Mouse (Mus musculus): ENCODE data around the gene Gon7. TPM values are rescaled to one million over a fixed set of nuclear protein-coding genes. Genes with fewer than 3 reads are reported as not detected.
A peak's percentile ranks its signal among the peaks of the same experiment; 100 is the strongest.

Gon7 gene
- total RNA-seq, 1 experiment: 34.2 TPM

- Histone ChIP-seq H3K4me3 (ENCODE audit: insufficient read depth in 1 of 2, low read depth in 1 of 2, low read length in 2 of 2, poor library complexity in 1 of 2, severe bottlenecking in 1 of 2) (peak overlapping the region; percentile 92 to 96), H3K9me3 (ENCODE audit: control insufficient read depth, insufficient read depth, low read depth, low read length) (no peaks in the 10 kb centered on the region), H3K4me1 (ENCODE audit: control insufficient read depth in 2 of 2, insufficient read depth in 2 of 2, low read length in 2 of 2, poor library complexity in 1 of 2) (peaks cover 8 to 49% of the 10 kb centered on the region in 2 experiments), H3K9ac (ENCODE audit: insufficient read depth, low read depth, low read length, poor library complexity, severe bottlenecking) (peak overlapping the region; percentile 78), H3K36me3 (ENCODE audit: control insufficient read depth, insufficient read depth, low read length, poor library complexity, severe bottlenecking) (no peaks in the 10 kb centered on the region), H3K27ac (ENCODE audit: insufficient read depth, low read depth, low read length, poor library complexity, severe bottlenecking) (peak overlapping the region; percentile 54; the same call in 1 of the 2 replicates)
- DNase-seq (ENCODE audit: low read depth, low spot score): no peak
- TF ChIP-seq ZNF384 (IDR thresholded peaks at IDR 0.05; ENCODE audit: low read depth, low read length): no peak
- TF ChIP-seq HCFC1 (IDR thresholded peaks at IDR 0.05; ENCODE audit: borderline replicate concordance, insufficient read depth, low read length): no peak
- no peak for TF ChIP-seq ZC3H11A (IDR thresholded peaks at IDR 0.05; ENCODE audit: borderline replicate concordance, low read depth, low read length)
- no peak for TF ChIP-seq MAFK (IDR thresholded peaks at IDR 0.05; ENCODE audit: insufficient read depth, low read depth, low read length)
- no peak for TF ChIP-seq CHD2 (IDR thresholded peaks at IDR 0.05; ENCODE audit: low read depth, low read length)
- in situ Hi-C loops (cut with MboI; ENCODE audit: low sequenced_read_pairs in 2 of 2, unreplicated experiment in 2 of 2): no loop called here
These were observed 53.6 kb downstream of the Gon7 start for GRCm38 (mm10) chr12:102703921-102704408.

- in situ Hi-C loops (cut with MboI; ENCODE audit: low sequenced_read_pairs in 2 of 2, unreplicated experiment in 2 of 2): no loop called here
- no peak for DNase-seq (ENCODE audit: low read depth, low spot score)
- no peak for TF ChIP-seq CHD2 (IDR thresholded peaks at IDR 0.05; ENCODE audit: low read depth, low read length)
- TF ChIP-seq MAFK (IDR thresholded peaks at IDR 0.05; ENCODE audit: insufficient read depth, low read depth, low read length): no peak
- TF ChIP-seq ZNF384 (IDR thresholded peaks at IDR 0.05; ENCODE audit: low read depth, low read length): no peak
- TF ChIP-seq HCFC1 (IDR thresholded peaks at IDR 0.05; ENCODE audit: borderline replicate concordance, insufficient read depth, low read length): no peak
- no peak for TF ChIP-seq ZC3H11A (IDR thresholded peaks at IDR 0.05; ENCODE audit: borderline replicate concordance, low read depth, low read length)
- 0 out of 2 replicates have a peak overlapping the region, but pooled peaks have one; percentile 1 for H3K27ac ChIP-seq (ENCODE audit: insufficient read depth, low read depth, low read length, poor library complexity, severe bottlenecking)
- peaks cover 13 to 53% of the 10 kb centered on the region in 2 experiments for H3K4me1 ChIP-seq (ENCODE audit: control insufficient read depth in 2 of 2, insufficient read depth in 2 of 2, low read length in 2 of 2, poor library complexity in 1 of 2)
- H3K9me3 ChIP-seq (ENCODE audit: control insufficient read depth, insufficient read depth, low read depth, low read length): no peaks in the 10 kb centered on the region
- H3K36me3 ChIP-seq (ENCODE audit: control insufficient read depth, insufficient read depth, low read length, poor library complexity, severe bottlenecking): no peaks in the 10 kb centered on the region
- H3K4me3 ChIP-seq (ENCODE audit: insufficient read depth in 1 of 2, low read depth in 1 of 2, low read length in 2 of 2, poor library complexity in 1 of 2, severe bottlenecking in 1 of 2): peak overlapping the region; percentile 92 to 96
- H3K9ac ChIP-seq (ENCODE audit: insufficient read depth, low read depth, low read length, poor library complexity, severe bottlenecking): peak overlapping the region; percentile 78; the same call in 1 of the 2 replicates
These were observed 54.2 kb downstream of the Gon7 start for GRCm38 (mm10) chr12:102703441-102703840.

Other genes with a start within 250 kb of the Gon7 start
- 11.9 and 26.5 TPM in 2 replicates for gene Chga, start 202.8 kb downstream of the Gon7 start, total RNA-seq (2012; rRNA removed)
- gene Itpk1, start 52.9 kb downstream of the Gon7 start, total RNA-seq (2012; rRNA removed): 33.1 and 40.6 TPM in 2 replicates
- 4.0 and 8.8 TPM in 2 replicates for gene Moap1, start 14.1 kb downstream of the Gon7 start, total RNA-seq (2012; rRNA removed)
- 2.9 and 4.0 TPM in 2 replicates for gene Tmem251, start 14.0 kb downstream of the Gon7 start, total RNA-seq (2012; rRNA removed)
- gene Gm28051, start within 50 bp of the Gon7 start, total RNA-seq (2012; rRNA removed): not detected in 2 replicates
- gene Ubr7, start 164 bp upstream of the Gon7 start, total RNA-seq (2012; rRNA removed): 74.6 and 87.5 TPM in 2 replicates
- 8.7 and 10.1 TPM in 2 replicates for gene Gm20604, start 869 bp upstream of the Gon7 start, total RNA-seq (2012; rRNA removed)
- gene Btbd7, start 120.7 kb upstream of the Gon7 start, total RNA-seq (2012; rRNA removed): 17.6 and 17.7 TPM in 2 replicates
- 0.80 TPM in 1 of 2 replicates, not detected in the other for gene Cox8c, start 141.5 kb upstream of the Gon7 start, total RNA-seq (2012; rRNA removed)
- 0.36 and 0.58 TPM in 2 replicates for gene Unc79, start 191.1 kb upstream of the Gon7 start, total RNA-seq (2012; rRNA removed)